Mouse (Mus musculus) left cerebral cortex, postnatal 36 days (tissue): ENCODE results near the gene Foxc2. TPM values are rescaled to one million over a fixed set of nuclear protein-coding genes. Genes with fewer than 3 reads are reported as not detected.
A peak's percentile ranks its signal among the peaks of the same experiment; 100 is the strongest.

Experiments
- DNase-seq, 2 experiments: peaks; one replicate each; pipeline ENCODE4 v3.0.0; 2021 to 2022; ENCODE audit warnings: low spot score in 2 of 2, mixed read lengths in 1 of 2
- intact Hi-C: fragments of 180-260 bp; cut with DNase I; formaldehyde crosslinking; loops from one replicate; pipeline ENCODE4 v1.15.1; 2025
- total RNA-seq, 2 experiments: library from RNA; stranded (reverse); gene quantifications; 2 replicates each; pipeline ENCODE4 v1.2.3; 2021

The Foxc2 gene
- 1 to 10 TPM; 1.2 to 3.1 TPM for total RNA-seq

- DNase-seq, result peak; percentile 19 to 60
- intact Hi-C loops, result loop anchor here (5.0 kb wide), 1 partner anchor 39 kb away; no protein-coding TSS in a partner anchor
Measured at GRCm38 (mm10) chr8:121115948-121116347, at the start of gene Foxc2. Gene Foxc2 (plus strand): TSS chr8:121116171.

- intact Hi-C loops, result no loop called here
- no peak for DNase-seq
Measured at GRCm38 (mm10) chr8:121071454-121071853, 44.5 kb upstream of the Foxc2 start.

- DNase-seq, result no peak
- intact Hi-C loops, result no loop called here
Measured at GRCm38 (mm10) chr8:121072406-121073130, 43.4 kb upstream of the Foxc2 start.

- intact Hi-C loops, result no loop called here
- no peak for DNase-seq
Measured at GRCm38 (mm10) chr8:121073174-121074107, 42.5 kb upstream of the Foxc2 start.

- intact Hi-C loops, result no loop called here
Measured at GRCm38 (mm10) chr8:121074108-121074847, 41.7 kb upstream of the Foxc2 start.

GRCm38 (mm10) chr8:121074848-121075145, 41.2 kb upstream of the Foxc2 start:
- no peak for DNase-seq
- intact Hi-C loops, result loop anchor here (5.0 kb wide), 1 partner anchor 43 kb away; the partner anchor contains the start of gene Foxc2

More at GRCm38 (mm10) chr8:121074108-121074847, 41.7 kb upstream of the Foxc2 start:
- no peak for DNase-seq

- intact Hi-C loops, result loop anchor here (5.0 kb wide), 1 partner anchor 41 kb away; the partner anchor contains the start of gene Foxc2
- no peak for DNase-seq
Measured at GRCm38 (mm10) chr8:121075936-121076335, 40.0 kb upstream of the Foxc2 start.

- intact Hi-C loops, result loop anchor here (5.0 kb wide), 1 partner anchor 41 kb away; the partner anchor contains the start of gene Foxc2
- no peak for DNase-seq
Measured at GRCm38 (mm10) chr8:121076555-121076954, 39.4 kb upstream of the Foxc2 start.

GRCm38 (mm10) chr8:121078721-121079120, 37.2 kb upstream of the Foxc2 start:
- intact Hi-C loops, result loop anchor here (5.0 kb wide), 1 partner anchor 39 kb away; the partner anchor contains the start of gene Foxc2
- no peak for DNase-seq

GRCm38 (mm10) chr8:121079201-121079600, 36.8 kb upstream of the Foxc2 start:
- intact Hi-C loops, result loop anchor here (5.0 kb wide), 1 partner anchor 38 kb away; the partner anchor contains the start of gene Foxc2
- no peak for DNase-seq

GRCm38 (mm10) chr8:121079944-121080343, 36.0 kb upstream of the Foxc2 start:
- DNase-seq, result no peak
- intact Hi-C loops, result loop anchor here (5.0 kb wide), 3 partner anchors 37 to 193 kb away; partner anchors contain the start of gene Foxc2

GRCm38 (mm10) chr8:121080361-121081090, 35.4 kb upstream of the Foxc2 start:
- no peak for DNase-seq
- intact Hi-C loops, result loop anchor here (5.0 kb wide), 2 partner anchors 108 to 193 kb away; no protein-coding TSS in a partner anchor

- intact Hi-C loops, result loop anchor here (5.0 kb wide), 2 partner anchors 109 to 194 kb away; no protein-coding TSS in a partner anchor
- no peak for DNase-seq
Measured at GRCm38 (mm10) chr8:121081398-121081797, 34.6 kb upstream of the Foxc2 start.

- intact Hi-C loops, result loop anchor here (5.0 kb wide), 2 partner anchors 110 to 195 kb away; no protein-coding TSS in a partner anchor
Measured at GRCm38 (mm10) chr8:121082218-121083092, 33.5 kb upstream of the Foxc2 start.

GRCm38 (mm10) chr8:121083093-121083935, 32.7 kb upstream of the Foxc2 start:
- DNase-seq, result peak; percentile 34 to 35
- intact Hi-C loops, result loop anchor here (5.0 kb wide), 2 partner anchors 111 to 196 kb away; no protein-coding TSS in a partner anchor

More at GRCm38 (mm10) chr8:121082218-121083092, 33.5 kb upstream of the Foxc2 start:
- no peak for DNase-seq

GRCm38 (mm10) chr8:121083936-121084209, 32.1 kb upstream of the Foxc2 start:
- no peak for DNase-seq

More at GRCm38 (mm10) chr8:121083936-121084209, 32.1 kb upstream of the Foxc2 start:
- intact Hi-C loops, result loop anchor here (5.0 kb wide), 2 partner anchors 112 to 197 kb away; no protein-coding TSS in a partner anchor
